Mouse (Mus musculus) kidney, postnatal 4 days (tissue): ENCODE measurements at regions not wholly inside any gene's neighbourhood (a gene's known extent, or its start where the extent isn't known, plus 50 kb on each side); places are given as distances from the start of the nearest gene placed in this dataset.

Experiments
- DNase-seq, 2 experiments: peaks; one replicate each; pipeline ENCODE4 v3.0.0; 2021; ENCODE audit warnings: mixed read lengths in 2 of 2

DNA sequence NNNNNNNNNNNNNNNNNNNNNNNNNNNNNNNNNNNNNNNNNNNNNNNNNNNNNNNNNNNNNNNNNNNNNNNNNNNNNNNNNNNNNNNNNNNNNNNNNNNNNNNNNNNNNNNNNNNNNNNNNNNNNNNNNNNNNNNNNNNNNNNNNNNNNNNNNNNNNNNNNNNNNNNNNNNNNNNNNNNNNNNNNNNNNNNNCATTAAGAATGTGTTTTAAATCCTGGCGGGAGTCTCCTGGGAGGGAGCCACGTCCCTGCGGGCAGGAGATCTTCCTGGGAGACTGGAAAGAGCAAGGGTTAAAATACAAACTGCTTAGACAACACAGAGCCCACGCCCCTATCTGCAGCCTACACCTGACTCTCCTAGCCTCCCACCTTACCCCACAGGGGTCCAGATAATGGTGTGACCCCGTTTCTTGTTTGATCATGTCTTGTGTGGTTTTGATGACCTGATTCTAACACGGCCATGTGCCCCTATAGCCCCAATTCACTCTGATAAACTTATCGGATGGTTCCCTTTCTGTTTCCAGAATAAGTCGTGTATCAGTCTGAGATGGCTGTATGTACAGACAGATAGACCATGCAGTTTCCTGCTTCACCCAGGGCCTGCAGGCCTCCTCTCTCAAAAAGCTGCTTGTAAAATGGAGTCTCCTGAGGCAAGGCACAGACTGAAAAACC, 160.8 kb downstream of the Rpl14 start:
- DNase-seq, result no peak

DNA sequence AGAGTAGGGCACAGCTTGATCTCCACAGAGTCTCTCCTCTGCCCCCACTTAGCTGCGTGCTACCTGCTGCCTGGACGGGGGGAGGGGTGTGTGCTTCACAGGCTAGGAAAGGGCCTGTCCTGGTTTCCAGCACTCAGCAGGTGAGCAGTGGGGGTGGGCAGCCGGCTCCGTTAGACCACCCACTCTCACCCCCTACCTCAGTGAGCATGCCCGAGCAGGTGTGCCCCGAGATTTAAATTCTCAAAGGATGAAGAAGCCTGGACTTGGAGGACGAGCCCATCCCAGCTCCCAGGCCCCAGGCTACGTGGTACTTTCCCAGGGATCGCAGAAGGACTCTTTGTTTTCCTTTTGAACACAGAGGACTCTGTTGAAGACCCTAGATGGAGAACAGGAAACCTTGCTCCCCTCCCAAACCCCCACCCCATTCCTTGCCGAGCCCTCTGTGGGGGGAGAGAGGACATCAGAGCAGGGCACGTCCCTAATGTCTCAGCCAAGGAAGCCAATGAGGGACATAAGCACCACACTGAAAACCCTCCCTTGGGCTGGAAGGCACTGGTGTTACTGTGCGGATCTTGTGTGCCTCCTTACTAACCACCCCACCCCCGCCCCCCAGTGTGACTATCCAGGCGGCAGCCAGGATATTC, 161.5 kb downstream of the Rpl14 start:
- no peak for DNase-seq

- peak; percentile 61 to 71 for DNase-seq
Measured at GRCm38 (mm10) chr9:120733681-120734465, 162.6 kb downstream of the Rpl14 start.

- DNase-seq, result no peak
Measured at GRCm38 (mm10) chr9:120735217-120735616, 164.0 kb downstream of the Rpl14 start.

DNA sequence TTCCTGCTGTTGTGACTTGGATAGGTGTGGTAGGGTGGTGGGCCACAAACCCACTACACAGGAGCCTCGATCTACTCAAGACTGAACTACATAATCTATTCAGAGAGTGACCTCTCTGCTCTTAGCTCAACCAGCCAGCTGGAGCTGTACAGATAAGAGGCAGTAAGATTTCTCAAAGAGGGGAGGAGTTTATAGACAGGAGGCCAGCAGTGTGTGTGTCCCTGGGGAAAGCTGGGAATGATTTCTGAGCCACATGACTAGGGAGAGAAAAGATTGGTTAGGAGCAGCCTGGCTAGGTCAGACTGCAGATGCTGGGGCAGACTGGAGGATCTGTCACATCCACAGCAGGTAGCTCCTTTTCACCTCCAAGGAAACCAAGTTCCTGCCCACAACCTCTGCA, 166.7 kb downstream of the Rpl14 start:
- DNase-seq, result no peak

GRCm38 (mm10) chr9:120739199-120739952, 168.1 kb downstream of the Rpl14 start:
- peak; percentile 36 to 59 for DNase-seq

- DNase-seq, result no peak
Measured at GRCm38 (mm10) chr9:120739953-120740524, 168.8 kb downstream of the Rpl14 start.

DNA sequence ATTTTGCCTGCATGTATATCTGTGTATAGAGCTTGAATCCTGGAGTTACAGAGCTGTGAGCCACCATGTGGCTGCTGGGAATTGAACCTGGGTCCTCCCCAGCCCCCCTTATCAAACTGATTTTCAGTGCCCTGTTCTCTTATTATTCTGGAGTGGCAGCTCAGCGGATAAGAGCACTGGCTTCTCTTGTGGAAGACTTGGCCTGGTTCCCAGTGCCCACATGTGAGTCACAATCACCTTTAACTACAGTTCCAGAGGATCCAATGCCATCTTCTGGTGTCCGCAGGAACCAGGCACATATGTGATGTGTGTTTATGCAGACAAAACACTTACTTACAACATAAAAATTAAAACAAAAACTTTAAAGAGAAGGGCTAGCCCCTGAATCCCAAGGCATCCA, 170.3 kb downstream of the Rpl14 start:
- DNase-seq, result no peak

DNA sequence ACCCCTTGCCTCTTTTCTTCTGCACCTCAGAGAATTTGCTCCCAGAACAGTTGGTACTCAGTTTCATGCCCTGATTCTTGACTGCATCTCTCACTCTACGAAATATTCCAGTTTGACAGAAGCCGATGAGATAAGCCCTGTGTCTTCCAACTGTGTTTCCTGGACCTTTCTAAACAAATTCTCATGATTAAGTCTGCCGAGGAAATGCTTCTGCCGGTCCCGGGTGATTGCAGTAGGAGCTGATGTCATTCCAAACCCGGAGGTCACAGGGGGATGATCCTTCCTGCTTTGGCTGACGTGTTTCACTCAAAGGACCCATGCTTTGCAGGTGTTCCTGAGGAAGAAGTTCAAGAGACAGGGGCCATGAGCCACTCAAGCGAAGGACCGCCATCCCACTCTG, 172.2 kb downstream of the Rpl14 start:
- DNase-seq, result peak in 1 of 2 experiments; percentile 9

DNA sequence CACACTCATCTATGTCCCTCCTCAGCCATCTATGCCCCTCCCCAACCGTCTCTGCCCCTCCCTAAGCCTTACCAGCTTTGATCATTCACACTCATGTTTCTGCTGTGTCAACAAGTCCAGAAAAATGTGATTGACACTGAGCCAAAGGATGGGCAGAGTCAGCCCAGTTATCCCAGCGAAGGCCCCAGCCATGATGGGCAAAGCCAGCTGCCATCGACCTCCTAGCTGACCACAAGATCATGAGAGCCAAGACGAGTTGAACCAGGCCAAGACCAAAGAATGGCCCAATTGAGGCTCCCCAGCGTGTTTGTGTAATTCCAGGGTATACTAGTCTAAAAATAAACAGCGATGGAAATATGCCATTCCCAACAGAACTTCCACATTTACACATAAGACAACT, 174.4 kb downstream of the Rpl14 start:
- no peak for DNase-seq

GRCm38 (mm10) chr9:120750820-120751219, 178.2 kb upstream of the Ctnnb1 start:
- no peak for DNase-seq

- no peak for DNase-seq
Measured at GRCm38 (mm10) chr9:120751686-120752484, 177.1 kb upstream of the Ctnnb1 start.

GRCm38 (mm10) chr9:120754151-120754550, 174.9 kb upstream of the Ctnnb1 start:
- no peak for DNase-seq

GRCm38 (mm10) chr9:120755486-120755885, 173.5 kb upstream of the Ctnnb1 start:
- no peak for DNase-seq

DNA sequence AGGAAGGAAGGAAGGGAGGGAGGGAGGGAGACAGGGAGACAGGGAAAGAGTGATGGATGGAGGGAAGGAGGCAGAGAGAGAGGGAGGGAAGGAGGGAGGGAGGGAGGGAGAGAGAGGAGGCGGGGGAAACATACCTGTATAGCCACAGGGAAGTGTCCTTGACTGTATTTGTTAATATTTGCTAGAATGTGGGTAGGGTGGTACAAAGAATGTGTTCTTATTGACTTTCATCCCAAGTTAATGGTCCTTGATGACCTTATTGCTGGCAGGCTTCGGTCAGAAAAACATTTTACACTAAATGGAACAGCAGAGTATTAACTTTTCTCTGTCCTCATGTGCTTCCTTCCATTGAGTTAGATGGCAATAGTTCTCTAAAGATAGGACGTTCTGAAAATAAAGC, 171.0 kb upstream of the Ctnnb1 start:
- no peak for DNase-seq

DNA sequence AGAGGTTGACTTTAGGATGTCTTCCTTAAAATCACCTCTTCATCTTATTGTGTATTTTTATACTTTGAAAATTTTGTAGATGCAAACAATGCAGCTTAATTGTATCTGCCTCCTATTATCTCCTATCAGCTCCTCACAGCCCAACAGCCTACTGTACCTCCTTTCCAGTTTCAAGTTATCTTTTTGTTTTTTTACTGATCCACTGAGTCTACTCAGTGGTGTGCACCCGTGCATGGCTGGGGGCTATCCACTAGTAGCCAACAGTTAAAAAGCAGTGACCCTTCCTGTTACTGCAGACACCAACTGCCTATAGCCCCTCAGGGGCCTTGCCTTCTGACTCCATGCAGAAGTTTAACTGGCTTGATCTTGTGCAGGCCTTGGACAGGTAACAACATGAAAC, 170.4 kb upstream of the Ctnnb1 start:
- DNase-seq, result peak in 1 of 2 experiments; percentile 41

- no peak for DNase-seq
Measured at GRCm38 (mm10) chr9:120759771-120760170, 169.2 kb upstream of the Ctnnb1 start.

- DNase-seq, result no peak
Measured at GRCm38 (mm10) chr9:120763802-120764201, 165.2 kb upstream of the Ctnnb1 start.

DNA sequence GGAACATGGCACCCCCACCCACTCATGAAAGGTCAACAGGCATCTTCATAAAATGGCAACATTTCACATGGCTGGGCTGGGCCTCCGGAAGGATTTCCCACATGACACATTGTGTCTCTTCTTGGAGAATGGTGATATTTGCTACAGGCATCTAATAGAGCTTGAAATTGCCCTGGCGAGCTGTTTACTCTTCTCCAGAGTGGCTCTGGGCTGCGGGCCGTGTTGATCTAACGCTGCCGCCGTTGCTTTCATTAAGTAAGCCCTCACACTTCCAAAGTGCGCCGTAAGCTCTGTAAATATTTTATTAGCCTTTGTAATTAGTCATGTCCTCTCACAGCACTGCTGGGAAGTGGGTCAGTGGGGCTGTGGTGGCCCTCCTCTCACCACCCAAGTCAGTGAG, 164.4 kb upstream of the Ctnnb1 start:
- peak; percentile 34 to 67 for DNase-seq

DNA sequence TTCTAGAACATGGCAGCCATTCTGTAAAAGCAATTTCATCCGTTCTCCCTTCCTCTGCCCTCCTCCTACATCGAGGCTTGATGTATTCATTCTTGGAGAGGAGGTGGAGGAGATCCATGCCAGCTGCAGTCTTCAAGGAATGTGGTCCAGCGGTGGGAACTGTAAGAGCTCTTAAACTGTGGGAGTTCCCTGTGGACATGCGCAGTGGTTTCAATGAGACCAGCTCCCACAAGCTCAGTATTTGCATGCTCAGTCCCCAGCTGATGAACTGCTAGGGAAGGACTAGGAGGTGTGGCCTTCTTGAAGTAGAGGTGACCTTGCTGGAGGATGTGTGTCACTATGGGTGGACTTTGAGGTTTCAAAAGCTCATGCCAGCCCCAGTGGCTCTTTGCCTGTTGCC, 163.7 kb upstream of the Ctnnb1 start:
- peak in 1 of 2 experiments; percentile 40 for DNase-seq

DNA sequence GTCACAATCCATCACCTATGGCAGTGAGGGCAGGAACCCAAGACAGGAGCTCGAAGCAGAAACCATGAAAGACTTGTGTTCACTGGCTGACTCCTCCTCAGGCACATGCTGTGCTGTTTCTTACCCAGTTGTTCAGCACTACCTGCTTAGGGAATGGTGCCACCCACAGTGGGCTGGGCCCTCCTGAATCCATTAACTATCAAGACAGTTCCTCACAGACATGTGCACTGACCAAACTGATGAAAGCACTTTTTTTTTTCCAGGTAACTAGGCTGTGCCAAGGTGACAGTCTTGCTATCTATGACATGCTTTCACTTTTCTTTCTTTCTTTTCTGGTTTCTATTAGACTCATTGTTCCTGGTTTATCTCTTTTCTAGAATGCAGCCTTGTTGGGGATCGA, 162.1 kb upstream of the Ctnnb1 start:
- no peak for DNase-seq

DNA sequence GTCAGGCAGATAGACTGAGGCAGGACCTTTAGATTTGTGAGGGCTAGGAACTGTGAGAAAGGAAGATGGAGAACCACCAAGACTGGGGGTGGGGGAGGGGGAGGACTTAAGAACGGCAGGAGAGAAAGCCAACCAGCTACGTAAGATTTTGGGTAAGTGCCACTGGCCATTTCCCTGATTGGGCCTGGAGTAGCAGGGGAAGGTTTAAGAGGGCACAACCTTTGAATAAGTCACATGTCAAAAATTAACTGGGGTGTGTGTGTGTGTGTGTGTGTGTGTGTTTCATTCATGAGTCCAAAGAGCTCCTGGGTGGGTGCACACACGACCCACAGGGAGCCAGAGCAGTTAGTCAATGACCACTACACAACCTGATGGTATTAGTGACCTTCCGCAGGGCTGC, 161.6 kb upstream of the Ctnnb1 start:
- no peak for DNase-seq
